Mouse (Mus musculus) embryonic fibroblast, embryonic 13.5 days (primary cell): ENCODE measurements around the gene Oas1e.

Experiments
- CTCF ChIP-seq: IDR thresholded peaks from 2 replicates; pipeline ENCODE4 v1.5.1; 2011; ENCODE audit warnings: mild to moderate bottlenecking, control low read depth, low read length, moderate library complexity, borderline replicate concordance; ENCODE audit not compliant: insufficient read depth
- POLR2A ChIP-seq: IDR thresholded peaks from 2 replicates; pipeline ENCODE4 v1.6.1; 2011; ENCODE audit warnings: low read depth, mild to moderate bottlenecking, control low read depth, low read length, moderate library complexity

DNA sequence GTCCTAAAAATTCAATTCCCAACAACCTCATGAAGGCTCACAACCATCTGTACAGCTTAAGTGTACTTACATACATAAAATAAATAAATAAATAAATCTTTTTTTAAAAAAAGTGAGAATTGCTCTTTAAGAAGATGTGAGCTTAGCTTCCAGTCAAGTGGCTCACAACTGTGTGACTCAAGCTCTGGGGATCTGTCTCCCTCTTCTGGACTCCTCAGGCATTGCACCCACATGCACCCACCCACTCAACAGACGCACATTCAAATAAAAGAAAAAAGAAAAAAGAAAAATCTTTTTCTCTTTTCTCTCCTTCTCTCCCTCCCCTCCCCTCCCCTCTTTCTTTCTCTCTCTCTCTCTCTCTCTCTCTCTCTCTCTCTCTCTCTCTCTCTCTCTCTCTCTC lies 13.7 kb downstream of the Oas1e start:
- TF ChIP-seq CTCF (no peak), POLR2A (no peak)
